Mouse (Mus musculus) myocyte (in vitro differentiated cells): ENCODE results near the gene Trim69.

Source experiments
- CEBPB ChIP-seq: IDR thresholded peaks from 2 replicates; pipeline ENCODE4 v1.6.1; 2011; ENCODE audit warnings: mild to moderate bottlenecking, moderate library complexity; ENCODE audit not compliant: poor library complexity, insufficient read depth, severe bottlenecking
- E2F4 ChIP-seq: IDR thresholded peaks from one replicate; pipeline ENCODE4 v1.6.1; 2011; ENCODE audit warnings: mild to moderate bottlenecking, control low read depth, moderate library complexity; ENCODE audit not compliant: insufficient read depth
- MAX ChIP-seq: IDR thresholded peaks from one replicate; pipeline ENCODE4 v1.6.1; 2011; ENCODE audit warnings: low read depth, mild to moderate bottlenecking, control low read depth
- MYOD1 ChIP-seq, 3 experiments: IDR thresholded peaks; one replicate each; pipeline ENCODE4 v1.6.1; 2011; ENCODE audit warnings: control low read depth in 2 of 3, low read depth in 2 of 3, mild to moderate bottlenecking in 2 of 3, moderate library complexity in 1 of 3; ENCODE audit not compliant: insufficient read length in 2 of 3, control insufficient read depth in 1 of 3
- MYOG ChIP-seq, 3 experiments: IDR thresholded peaks; one replicate each; pipeline ENCODE4 v1.6.1; 2011; ENCODE audit warnings: control low read depth in 2 of 3, low read depth in 2 of 3, mild to moderate bottlenecking in 2 of 3; ENCODE audit not compliant: insufficient read length in 2 of 3, control insufficient read depth in 1 of 3, insufficient read depth in 1 of 3
- POLR2A ChIP-seq: IDR thresholded peaks from one replicate; pipeline ENCODE4 v1.6.1; 2011; ENCODE audit warnings: low read depth, mild to moderate bottlenecking, control low read depth, moderate library complexity; ENCODE audit not compliant: insufficient read length
- POLR2AphosphoS2 ChIP-seq: IDR thresholded peaks from one replicate; pipeline ENCODE4 v1.6.1; 2011; ENCODE audit warnings: low read depth, control low read depth; ENCODE audit not compliant: insufficient read length
- REST ChIP-seq: IDR thresholded peaks from one replicate; pipeline ENCODE4 v1.6.1; 2011; ENCODE audit warnings: mild to moderate bottlenecking, control low read depth, moderate library complexity; ENCODE audit not compliant: insufficient read depth, insufficient read length
- SRF ChIP-seq: IDR thresholded peaks from one replicate; pipeline ENCODE4 v1.6.1; 2011; ENCODE audit warnings: low read depth; ENCODE audit not compliant: control insufficient read depth, insufficient read length
- TCF12 ChIP-seq: IDR thresholded peaks from one replicate; pipeline ENCODE4 v1.6.1; 2011; ENCODE audit warnings: mild to moderate bottlenecking, control low read depth; ENCODE audit not compliant: poor library complexity, insufficient read depth, severe bottlenecking
- USF1 ChIP-seq: IDR thresholded peaks from one replicate; pipeline ENCODE4 v1.6.1; 2011; ENCODE audit warnings: low read depth, mild to moderate bottlenecking, control low read depth, moderate library complexity

DNA sequence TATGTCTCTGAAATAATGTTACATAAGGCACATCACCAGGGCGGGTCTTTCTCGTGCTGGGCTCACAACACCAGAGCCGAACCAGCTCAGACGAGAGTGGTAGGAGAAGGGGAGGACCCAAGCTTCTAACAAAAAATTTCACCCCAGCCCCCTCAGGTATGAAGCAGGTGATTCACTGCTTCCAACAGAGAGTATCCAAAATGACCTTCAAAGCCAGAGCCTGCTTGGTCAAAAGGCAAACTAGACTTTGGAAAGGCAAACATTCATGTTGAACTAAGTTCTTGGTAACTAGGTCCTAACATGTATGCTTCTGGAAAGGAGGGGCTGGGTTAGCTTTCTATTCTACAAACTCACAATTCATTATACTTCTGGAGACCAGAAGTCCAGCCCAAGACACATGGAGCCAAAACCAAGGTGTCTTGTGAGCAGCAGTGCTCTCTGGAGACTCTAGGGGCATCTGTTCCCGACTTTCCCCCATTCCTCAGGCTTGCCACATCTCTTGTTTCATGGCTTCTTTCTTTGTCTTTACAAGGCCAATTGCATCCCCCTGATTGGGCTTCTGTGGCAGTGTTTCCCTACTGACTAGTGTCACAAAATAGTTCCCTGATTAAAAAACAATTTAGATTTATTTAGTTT lies 19.1 kb upstream of the Trim69 start:
- no peak for TF ChIP-seq USF1
- TF ChIP-seq TCF12, result no peak
- TF ChIP-seq E2F4, result no peak
- no peak for TF ChIP-seq POLR2A
- no peak for TF ChIP-seq SRF
- TF ChIP-seq CEBPB, result no peak
- TF ChIP-seq MYOG (IDR thresholded peaks at IDR 0.05; ENCODE audit: control insufficient read depth in 1 of 3, insufficient read depth in 1 of 3, insufficient read length in 2 of 3, low read depth in 2 of 3), result no peak
- no peak for TF ChIP-seq MAX
- no peak for TF ChIP-seq POLR2AphosphoS2
- no peak for TF ChIP-seq REST
- no peak for TF ChIP-seq MYOD1 (IDR thresholded peaks at IDR 0.05; ENCODE audit: control insufficient read depth in 1 of 3, insufficient read length in 2 of 3, low read depth in 2 of 3)
